Mouse (Mus musculus): ENCODE measurements at regions not wholly inside any gene's neighbourhood (a gene's known extent, or its start where the extent isn't known, plus 50 kb on each side); places are given as distances from the start of the nearest gene placed in this dataset.

DNA sequence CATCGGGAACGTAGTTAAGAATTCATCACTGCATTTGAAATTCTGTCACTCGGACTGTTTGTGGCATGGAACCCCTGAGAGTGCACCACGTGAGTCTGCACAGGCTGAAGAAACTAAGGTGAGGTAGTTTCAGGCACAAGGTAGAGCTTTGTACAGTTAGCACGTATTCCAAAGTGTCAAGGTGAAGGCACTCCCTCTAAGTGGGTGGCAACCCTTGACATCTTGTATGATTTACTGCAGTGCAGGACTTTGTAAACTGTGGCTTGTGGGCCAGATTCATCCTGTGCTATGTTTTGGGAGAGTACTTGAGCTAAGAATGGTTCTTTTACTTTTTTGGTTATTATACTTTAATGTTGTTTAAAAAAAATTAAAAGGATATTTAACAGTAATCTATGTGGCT, 133.1 kb downstream of the Ppp4r2 start:
- TF ChIP-seq POLR2A (IDR thresholded peaks at IDR 0.05; ENCODE audit: borderline replicate concordance, extremely low read depth, insufficient read depth, insufficient read length, poor library complexity, severe bottlenecking) (no peak), CTCF (IDR thresholded peaks at IDR 0.05; ENCODE audit: borderline replicate concordance, extremely low read depth, insufficient read depth, insufficient read length) (no peak)

Measured in brain, embryonic 14.5 days (tissue).